ENCODE assay signal across 8 mouse cellular contexts in the genomic region with DNA sequence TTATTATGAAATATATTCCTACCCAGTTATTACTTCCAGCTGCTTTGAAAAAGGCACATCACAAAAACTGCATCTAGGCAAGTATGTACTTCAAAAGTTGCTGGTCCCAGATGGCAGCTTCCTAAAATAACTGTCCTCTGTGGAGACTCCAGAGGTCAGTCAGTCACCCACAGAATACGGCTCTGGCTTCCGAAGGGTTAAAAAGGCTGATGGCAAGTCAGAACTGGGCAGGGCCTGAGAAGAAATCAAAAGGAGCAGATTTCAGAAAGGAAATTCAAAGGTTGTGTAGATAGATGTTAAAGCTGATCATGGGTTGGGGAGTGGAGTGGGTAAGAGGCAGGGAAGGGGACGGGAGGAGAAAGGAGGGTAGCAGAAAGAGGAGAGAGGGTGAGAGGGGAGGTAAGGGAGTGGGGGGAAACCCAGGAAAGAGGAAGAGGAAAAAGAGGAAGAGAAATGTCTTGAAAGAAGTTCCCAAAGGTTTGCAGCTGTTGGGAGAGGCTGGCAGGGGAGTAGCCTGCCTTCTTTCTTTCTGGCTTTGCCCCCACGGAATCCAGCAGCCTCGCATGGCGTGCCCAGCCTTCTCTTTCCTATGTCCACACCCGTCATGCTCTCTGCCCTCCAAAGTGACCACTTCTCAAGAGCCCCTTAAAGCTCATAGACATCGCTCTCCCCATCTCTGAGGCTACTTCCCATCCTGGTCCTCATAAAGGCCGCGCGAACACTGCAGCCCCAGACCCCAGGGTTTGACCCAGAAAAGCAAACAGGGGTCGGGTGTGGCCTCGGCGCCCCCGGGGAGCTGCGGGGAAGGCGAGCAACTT. TPM values are rescaled to one million over a fixed set of nuclear protein-coding genes. Genes with fewer than 3 reads are reported as not detected.
DNase-seq lines count a peak whose midpoint lies in the region; ATAC-seq and TF ChIP-seq lines count a peak whose summit lies in the region.

No protein-coding gene starts in this region.

- H3K9me3 ChIP-seq in intestine, embryonic 16.5 days (ENCODE audit: control insufficient read depth, low read length), result no peaks in the 10 kb centered on the region
- H3K9me3 ChIP-seq in neural tube, embryonic 13.5 days, result no peaks in the 10 kb centered on the region

- WGBS in lung, adult 2 months, result 7% methylated on average over 17 of the region's 17 CpGs
- 6% methylated on average over 17 of the region's 17 CpGs for WGBS in intestine, embryonic 16.5 days
- WGBS in neural tube, embryonic 13.5 days, result 8% methylated on average over 17 of the region's 17 CpGs

- H3K4me2 ChIP-seq in intestine, embryonic 16.5 days (ENCODE audit: low read depth, low read length), result peak overlapping the region; percentile 93
- H3K4me2 ChIP-seq in neural tube, embryonic 13.5 days, result peak overlapping the region; percentile 87

- DNase-seq in lung, adult 2 months, result no peak
- no peak for DNase-seq in lung, postnatal 36 days
- DNase-seq in frontal cortex, adult 2 months (ENCODE audit: extremely low spot score in 1 of 2, low spot score in 1 of 2), result no peak
- DNase-seq in thymus, adult 18-20 months, result no peak

- H3K36me3 ChIP-seq in intestine, embryonic 16.5 days (ENCODE audit: control insufficient read depth, insufficient read depth, low read length), result no peaks in the 10 kb centered on the region
- H3K36me3 ChIP-seq in neural tube, embryonic 13.5 days, result no peaks in the 10 kb centered on the region

- peak overlapping the region; percentile 82 for H3K4me3 ChIP-seq in lung, adult 2 months (replicated peaks; ENCODE audit: extremely low read depth, low read depth, low read length)
- H3K4me3 ChIP-seq in embryonic fibroblast, embryonic 13.5 days (ENCODE audit: insufficient read depth, low read length), result peak overlapping the region; percentile 73
- peak overlapping the region; percentile 67 for H3K4me3 ChIP-seq in intestine, embryonic 16.5 days (ENCODE audit: low read length)
- peak overlapping the region; percentile 74 for H3K4me3 ChIP-seq in neural tube, embryonic 13.5 days

- no peak for TF ChIP-seq POLR2A in lung, adult 2 months (IDR thresholded peaks at IDR 0.05; ENCODE audit: borderline replicate concordance, extremely low read depth, low read depth, low read length)
- 0 out of 2 replicates have a peak, but pooled peaks have one; percentile 14 for TF ChIP-seq POLR2A in embryonic fibroblast, embryonic 13.5 days (IDR thresholded peaks at IDR 0.05; ENCODE audit: low read depth, low read length)

- H3K27ac ChIP-seq in embryonic fibroblast, embryonic 13.5 days (ENCODE audit: insufficient read depth, low read length), result peak overlapping the region; percentile 71
- peak overlapping the region; percentile 42; the same call in 1 of the 2 replicates for H3K27ac ChIP-seq in intestine, embryonic 16.5 days (ENCODE audit: low read length)
- H3K27ac ChIP-seq in neural tube, embryonic 13.5 days (replicated peaks), result peak overlapping the region; percentile 74

- TF ChIP-seq CTCF in lung, adult 2 months (IDR thresholded peaks at IDR 0.05; ENCODE audit: insufficient read depth, low read length), result no peak
- no peak for TF ChIP-seq CTCF in embryonic fibroblast, embryonic 13.5 days (IDR thresholded peaks at IDR 0.05; ENCODE audit: borderline replicate concordance, insufficient read depth, low read length)

- ATAC-seq in intestine, embryonic 16.5 days, result peak; percentile 44; the same call in 1 of the 2 replicates
- ATAC-seq in neural tube, embryonic 13.5 days (ENCODE audit: low read depth), result no peak; the same call in 1 of the 2 replicates
- no peak for ATAC-seq in activated CD4-positive, CD25-positive, alpha-beta regulatory T cell, adult 4 months

- peaks cover 9% of the 10 kb centered on the region; the same call in 1 of the 2 replicates for H3K27me3 ChIP-seq in intestine, embryonic 16.5 days (replicated peaks; ENCODE audit: control insufficient read depth, insufficient read depth, low read length)
- H3K27me3 ChIP-seq in neural tube, embryonic 13.5 days, result peaks cover 18% of the 10 kb centered on the region

- H3K4me1 ChIP-seq in lung, adult 2 months (ENCODE audit: control insufficient read depth, insufficient read depth, low read length), result peaks cover 9% of the 10 kb centered on the region
- H3K4me1 ChIP-seq in embryonic fibroblast, embryonic 13.5 days (ENCODE audit: control insufficient read depth, insufficient read depth, low read length), result peaks cover 10% of the 10 kb centered on the region
- H3K4me1 ChIP-seq in intestine, embryonic 16.5 days (ENCODE audit: control insufficient read depth, insufficient read depth, low read length), result peaks cover 11% of the 10 kb centered on the region; the same call in 1 of the 2 replicates
- peaks cover 39% of the 10 kb centered on the region for H3K4me1 ChIP-seq in neural tube, embryonic 13.5 days (replicated peaks)

- H3K9ac ChIP-seq in intestine, embryonic 16.5 days (ENCODE audit: low read depth, low read length), result peak overlapping the region; percentile 77
- H3K9ac ChIP-seq in neural tube, embryonic 13.5 days, result peak overlapping the region; percentile 84

RNA-seq across cellular contexts. Expression of gene Lhfp, which starts 0.5 kb away (rescaled TPM):
- polyA plus RNA-seq in lung, adult 2 months (2012; rRNA removed), result 243 and 288 TPM in 2 replicates
- 223 and 225 TPM in 2 replicates for polyA plus RNA-seq in embryonic fibroblast, embryonic 13.5 days (2011; ENCODE audit: insufficient read length, low read depth, missing spikeins)
- polyA plus RNA-seq in intestine, embryonic 16.5 days (2015; fragmentation: Nextera tagmentation; extraction: Ambion mirVana), result 39.3 and 39.6 TPM in 2 replicates
- 58.2 and 62.5 TPM in 2 replicates for polyA plus RNA-seq in neural tube, embryonic 13.5 days (2015; fragmentation: Nextera tagmentation; extraction: Ambion mirVana)
- 62.7 and 69.5 TPM in 2 replicates for polyA plus RNA-seq in frontal cortex, adult 2 months (2012; rRNA removed)
- polyA plus RNA-seq in activated CD4-positive, CD25-positive, alpha-beta regulatory T cell, adult 4 months (2017; shearing (Covaris generic)), result under 1 TPM in 1 of 2 experiments, not detected in 1; 0.42 TPM

RNA-seq across cellular contexts. Expression of gene Cog6, which starts 23.8 kb away (rescaled TPM):
- 12.4 and 15.8 TPM in 2 replicates for polyA plus RNA-seq in lung, adult 2 months (2012; rRNA removed)
- polyA plus RNA-seq in embryonic fibroblast, embryonic 13.5 days (2011; ENCODE audit: insufficient read length, low read depth, missing spikeins), result 29.3 and 34.1 TPM in 2 replicates
- 37.5 and 40.4 TPM in 2 replicates for polyA plus RNA-seq in intestine, embryonic 16.5 days (2015; fragmentation: Nextera tagmentation; extraction: Ambion mirVana)
- 52.0 and 53.7 TPM in 2 replicates for polyA plus RNA-seq in neural tube, embryonic 13.5 days (2015; fragmentation: Nextera tagmentation; extraction: Ambion mirVana)
- polyA plus RNA-seq in frontal cortex, adult 2 months (2012; rRNA removed), result 36.5 and 41.1 TPM in 2 replicates
- polyA plus RNA-seq in activated CD4-positive, CD25-positive, alpha-beta regulatory T cell, adult 4 months (2017; shearing (Covaris generic)), result 10 to 100 TPM; 17.4 to 19.5 TPM

Comparison
In these comparisons a context has a peak if more than half of its experiments do, and no peak if none do; other contexts are left out.
1. RNA of gene Lhfp, which starts 0.5 kb away (polyA plus RNA-seq): 243 to 288 TPM in lung, adult 2 months, 223 to 225 TPM in embryonic fibroblast, embryonic 13.5 days, 62.7 to 69.5 TPM in frontal cortex, adult 2 months, 58.2 to 62.5 TPM in neural tube, embryonic 13.5 days and 39.3 to 39.6 TPM in intestine, embryonic 16.5 days; 0.42 TPM in activated CD4-positive, CD25-positive, alpha-beta regulatory T cell, adult 4 months; every median in the first group is over 10 times any median in the second.
2. Peak in every context shown above with its lines, with median percentiles within 50 percentile points of each other: H3K4me3 ChIP-seq and H3K27ac ChIP-seq.